Mouse (Mus musculus): ENCODE measurements around the gene Zfp365.

DNA sequence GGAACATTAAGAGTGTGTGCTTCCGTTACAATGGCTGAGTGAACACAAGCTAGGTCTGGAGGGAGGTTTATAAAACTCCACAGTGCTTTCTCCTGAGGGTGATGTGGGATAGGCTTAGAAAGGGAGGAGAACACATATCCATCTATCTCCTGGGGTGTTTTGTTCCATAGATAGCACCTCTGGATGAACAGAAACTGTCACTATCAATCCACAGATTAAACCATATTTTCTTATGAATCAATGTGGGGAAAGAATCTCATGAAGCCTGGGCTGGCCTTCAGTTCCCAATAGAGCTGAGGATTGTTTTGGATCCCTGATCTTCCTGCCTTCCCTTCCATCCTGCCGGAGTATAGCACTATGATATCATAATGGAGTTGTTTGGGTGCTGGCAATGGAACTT is 5.5 kb downstream of the Zfp365 start:
- no peak for TF ChIP-seq CTCF (IDR thresholded peaks at IDR 0.05; ENCODE audit: borderline replicate concordance, insufficient read depth, low read length)
- no peak for TF ChIP-seq POLR2A (IDR thresholded peaks at IDR 0.05; ENCODE audit: low read depth, low read length)

All from embryonic fibroblast, embryonic 13.5 days (primary cell).